Mouse (Mus musculus): ENCODE data around the gene Chuk. TPM values are rescaled to one million over a fixed set of nuclear protein-coding genes. Genes with fewer than 3 reads are reported as not detected.

Gene Chuk
- polyA plus RNA-seq, 1 experiment from 2014 or later = 46.8 TPM

- no peak for ATAC-seq (ENCODE audit: low FRiP score, low read depth)
- Histone ChIP-seq H3K27me3 (no peaks in the 10 kb centered on the region), H3K4me2 (replicated peaks) (no peak overlapping the region), H3K4me1 (no peaks in the 10 kb centered on the region), H3K36me3 (no peaks in the 10 kb centered on the region), H3K9ac (no peak overlapping the region), H3K4me3 (no peak overlapping the region), H3K9me3 (no peaks in the 10 kb centered on the region), H3K27ac (no peak overlapping the region)
- 55% methylated on average over 8 of the region's 8 CpGs for WGBS
These were observed 80.2 kb downstream of the Chuk start for GRCm38 (mm10) chr19:44026956-44027530.

GRCm38 (mm10) chr19:44024921-44025585 is 82.2 kb downstream of the Chuk start:
- Histone ChIP-seq H3K4me3 (no peak overlapping the region), H3K9me3 (no peaks in the 10 kb centered on the region), H3K4me2 (replicated peaks) (no peak overlapping the region), H3K27me3 (no peaks in the 10 kb centered on the region), H3K9ac (no peak overlapping the region), H3K36me3 (no peaks in the 10 kb centered on the region), H3K4me1 (no peaks in the 10 kb centered on the region), H3K27ac (no peak overlapping the region)
- WGBS = 88% methylated on average over 13 of the region's 13 CpGs
- no peak for ATAC-seq (ENCODE audit: low FRiP score, low read depth)

Other genes starting within 250 kb of the Chuk start
- gene Dnmbp, start 167.3 kb downstream of the Chuk start, polyA plus RNA-seq (2015; fragmentation: Nextera tagmentation; extraction: Ambion mirVana) = 26.7 and 27.3 TPM in 2 replicates
- gene Cpn1, start 120.9 kb downstream of the Chuk start, polyA plus RNA-seq (2015; fragmentation: Nextera tagmentation; extraction: Ambion mirVana) = 0.15 and 0.46 TPM in 2 replicates
- 0.14 and 0.15 TPM in 2 replicates for gene Cyp2c23, start 78.3 kb downstream of the Chuk start, polyA plus RNA-seq (2015; fragmentation: Nextera tagmentation; extraction: Ambion mirVana)
- gene Erlin1, start 37.7 kb downstream of the Chuk start, polyA plus RNA-seq (2015; fragmentation: Nextera tagmentation; extraction: Ambion mirVana) = 34.2 and 34.8 TPM in 2 replicates
- 32.5 and 33.9 TPM in 2 replicates for gene Cwf19l1, start 28.4 kb upstream of the Chuk start, polyA plus RNA-seq (2015; fragmentation: Nextera tagmentation; extraction: Ambion mirVana)
- gene Bloc1s2, start 39.0 kb upstream of the Chuk start, polyA plus RNA-seq (2015; fragmentation: Nextera tagmentation; extraction: Ambion mirVana) = 96.2 and 96.4 TPM in 2 replicates
- not detected in 2 replicates for gene Pkd2l1, start 85.0 kb upstream of the Chuk start, polyA plus RNA-seq (2015; fragmentation: Nextera tagmentation; extraction: Ambion mirVana)
- gene Scd3, start 95.8 kb upstream of the Chuk start, polyA plus RNA-seq (2015; fragmentation: Nextera tagmentation; extraction: Ambion mirVana) = not detected in 2 replicates
- 197 and 219 TPM in 2 replicates for gene Scd2, start 186.2 kb upstream of the Chuk start, polyA plus RNA-seq (2015; fragmentation: Nextera tagmentation; extraction: Ambion mirVana)
- 0.13 and 0.14 TPM in 2 replicates for gene Scd4, start 225.6 kb upstream of the Chuk start, polyA plus RNA-seq (2015; fragmentation: Nextera tagmentation; extraction: Ambion mirVana)

Data from limb, embryonic 13.5 days (tissue).